Mouse (Mus musculus): Measurements from ENCODE around the gene Olfr985. TPM values are rescaled to one million over a fixed set of nuclear protein-coding genes. Genes with fewer than 3 reads are reported as not detected.

Olfr985 gene
- polyA plus RNA-seq (2012; rRNA removed), result 0.07 TPM in 1 of 2 replicates, not detected in the other

DNA sequence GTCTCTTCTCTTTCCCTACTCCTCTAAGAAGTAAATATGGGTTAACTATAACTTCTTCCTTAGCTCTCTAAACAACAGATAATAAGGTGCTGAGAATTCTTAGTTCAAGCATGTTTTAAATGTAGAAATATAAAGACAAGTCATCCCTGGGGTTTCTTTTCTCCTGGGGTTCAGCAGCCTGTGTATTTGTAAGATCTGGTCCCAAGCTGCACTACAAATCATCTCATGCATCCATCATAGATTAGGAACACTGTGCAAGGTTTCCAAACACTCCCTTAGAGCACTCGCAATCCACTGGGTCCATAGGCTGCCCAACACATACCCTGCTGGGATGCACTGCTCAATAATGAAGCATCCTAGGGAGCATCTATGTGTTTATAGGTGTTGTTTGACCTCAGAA lies at the start of gene Olfr985:
Gene Olfr985 (minus strand): TSS at position 101 of the 400 bp plus-strand sequence.
- TF ChIP-seq CTCF (IDR thresholded peaks at IDR 0.05; ENCODE audit: borderline replicate concordance, extremely low read depth, insufficient read depth, insufficient read length) (no peak), POLR2A (IDR thresholded peaks at IDR 0.05; ENCODE audit: borderline replicate concordance, extremely low read depth, insufficient read depth, insufficient read length, poor library complexity, severe bottlenecking) (no peak)
- no peak for DNase-seq (ENCODE audit: low read depth)

DNA sequence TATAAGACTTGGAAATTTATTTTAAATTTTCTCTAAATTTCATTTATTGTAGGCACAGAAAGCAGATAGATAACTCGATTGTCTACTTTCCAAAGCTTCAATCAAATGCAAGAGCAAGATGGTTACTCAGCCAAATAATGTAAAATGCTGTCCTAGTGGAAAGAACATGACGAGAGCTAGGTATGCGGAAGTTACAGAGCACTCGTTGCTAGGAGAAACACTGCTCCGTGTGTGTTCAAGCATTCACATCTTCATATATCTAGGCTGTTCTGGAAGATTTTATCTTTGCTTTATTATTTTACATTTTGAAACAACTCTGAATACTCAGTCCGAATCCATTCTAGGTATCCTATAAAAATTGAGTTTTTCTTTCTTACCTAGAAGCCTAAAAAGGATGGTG lies 47.0 kb upstream of the Olfr985 start:
- no peak for DNase-seq (ENCODE audit: low read depth)
- TF ChIP-seq POLR2A (IDR thresholded peaks at IDR 0.05; ENCODE audit: borderline replicate concordance, extremely low read depth, insufficient read depth, insufficient read length, poor library complexity, severe bottlenecking) (no peak), CTCF (IDR thresholded peaks at IDR 0.05; ENCODE audit: borderline replicate concordance, extremely low read depth, insufficient read depth, insufficient read length) (no peak)

DNA sequence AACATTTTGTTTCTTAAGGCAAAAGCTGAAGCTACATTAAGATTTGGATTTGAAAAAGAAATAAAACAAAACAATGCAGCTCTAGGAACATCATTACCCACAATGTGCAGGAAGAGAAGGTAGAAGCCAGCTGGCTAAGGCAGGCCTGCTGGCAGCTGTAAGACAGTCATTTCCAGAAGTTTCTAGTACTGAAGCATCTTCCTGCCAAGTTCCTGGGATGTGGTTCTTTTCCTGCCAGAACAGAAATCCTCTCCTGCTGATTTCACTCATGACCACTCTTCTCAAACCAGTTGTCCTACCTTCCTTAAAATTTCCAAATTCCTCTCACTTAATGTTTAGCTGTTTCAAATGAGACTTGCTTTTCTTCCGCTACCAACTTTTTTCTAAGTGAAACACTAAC lies 36.5 kb upstream of the Olfr985 start:
- peak; percentile 8 for DNase-seq (ENCODE audit: low read depth)

GRCm38 (mm10) chr9:40155118-40155644 lies 25.2 kb upstream of the Olfr985 start:
- no peak for DNase-seq (ENCODE audit: low read depth)
- TF ChIP-seq POLR2A (IDR thresholded peaks at IDR 0.05; ENCODE audit: borderline replicate concordance, extremely low read depth, insufficient read depth, insufficient read length, poor library complexity, severe bottlenecking) (no peak), CTCF (IDR thresholded peaks at IDR 0.05; ENCODE audit: borderline replicate concordance, extremely low read depth, insufficient read depth, insufficient read length) (no peak)

More for the DNA sequence above, 36.5 kb upstream of the Olfr985 start:
- no peak for TF ChIP-seq CTCF (IDR thresholded peaks at IDR 0.05; ENCODE audit: borderline replicate concordance, extremely low read depth, insufficient read depth, insufficient read length)
- TF ChIP-seq POLR2A (IDR thresholded peaks at IDR 0.05; ENCODE audit: borderline replicate concordance, extremely low read depth, insufficient read depth, insufficient read length, poor library complexity, severe bottlenecking), result no peak

- no peak for DNase-seq (ENCODE audit: low read depth)
- no peak for TF ChIP-seq CTCF (IDR thresholded peaks at IDR 0.05; ENCODE audit: borderline replicate concordance, extremely low read depth, insufficient read depth, insufficient read length)
- no peak for TF ChIP-seq POLR2A (IDR thresholded peaks at IDR 0.05; ENCODE audit: borderline replicate concordance, extremely low read depth, insufficient read depth, insufficient read length, poor library complexity, severe bottlenecking)
Observed at GRCm38 (mm10) chr9:40141544-40141943, 11.6 kb upstream of the Olfr985 start.

- DNase-seq (ENCODE audit: low read depth), result no peak
- TF ChIP-seq CTCF (IDR thresholded peaks at IDR 0.05; ENCODE audit: borderline replicate concordance, extremely low read depth, insufficient read depth, insufficient read length) (no peak), POLR2A (IDR thresholded peaks at IDR 0.05; ENCODE audit: borderline replicate concordance, extremely low read depth, insufficient read depth, insufficient read length, poor library complexity, severe bottlenecking) (no peak)
Observed at GRCm38 (mm10) chr9:40139484-40139883, 9.5 kb upstream of the Olfr985 start.

GRCm38 (mm10) chr9:40136987-40137688 lies 7.2 kb upstream of the Olfr985 start:
- TF ChIP-seq CTCF (IDR thresholded peaks at IDR 0.05; ENCODE audit: borderline replicate concordance, extremely low read depth, insufficient read depth, insufficient read length) (no peak), POLR2A (IDR thresholded peaks at IDR 0.05; ENCODE audit: borderline replicate concordance, extremely low read depth, insufficient read depth, insufficient read length, poor library complexity, severe bottlenecking) (no peak)
- no peak for DNase-seq (ENCODE audit: low read depth)

DNA sequence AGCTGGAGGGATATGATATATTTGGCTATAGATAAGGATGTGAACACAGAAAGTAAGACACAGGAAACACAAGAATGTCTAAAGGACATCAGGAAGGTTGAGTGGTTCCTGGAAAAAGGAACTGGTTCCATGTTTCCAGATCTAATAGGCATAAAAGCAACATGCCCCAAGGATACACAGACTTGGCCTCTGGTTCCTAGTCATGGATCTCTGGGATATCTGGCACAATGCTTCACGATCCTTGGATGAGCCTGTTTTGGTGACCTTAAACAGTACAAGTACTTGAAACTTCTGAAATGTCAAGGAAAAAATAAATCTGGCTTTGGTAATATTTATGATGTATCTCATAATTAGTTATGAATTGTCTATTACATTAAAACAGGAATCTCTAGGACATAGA lies 572 bp upstream of the Olfr985 start:
- no peak for DNase-seq (ENCODE audit: low read depth)
- TF ChIP-seq CTCF (IDR thresholded peaks at IDR 0.05; ENCODE audit: borderline replicate concordance, extremely low read depth, insufficient read depth, insufficient read length) (no peak), POLR2A (IDR thresholded peaks at IDR 0.05; ENCODE audit: borderline replicate concordance, extremely low read depth, insufficient read depth, insufficient read length, poor library complexity, severe bottlenecking) (no peak)

DNA sequence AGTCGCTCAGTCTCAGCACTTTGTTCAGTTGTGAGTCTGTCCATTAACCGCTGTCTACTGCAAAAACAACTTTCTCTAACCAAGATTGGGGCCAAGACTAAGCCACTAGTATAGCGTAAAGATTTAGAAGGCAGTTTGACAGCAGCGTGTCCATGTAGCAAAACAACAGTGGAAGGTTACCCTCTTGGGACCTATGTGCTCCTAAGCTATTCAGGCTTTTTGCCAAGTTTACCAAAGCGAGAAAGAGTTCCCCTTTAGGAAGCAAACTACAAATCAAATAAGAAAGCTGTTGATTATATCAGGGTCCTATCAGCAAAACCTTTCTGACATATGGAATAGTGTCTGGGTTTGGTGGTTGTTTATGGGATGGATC lies 12.7 kb downstream of the Olfr985 start:
- DNase-seq (ENCODE audit: low read depth), result peak; percentile 2
- TF ChIP-seq CTCF (IDR thresholded peaks at IDR 0.05; ENCODE audit: borderline replicate concordance, extremely low read depth, insufficient read depth, insufficient read length), result no peak
- no peak for TF ChIP-seq POLR2A (IDR thresholded peaks at IDR 0.05; ENCODE audit: borderline replicate concordance, extremely low read depth, insufficient read depth, insufficient read length, poor library complexity, severe bottlenecking)

DNA sequence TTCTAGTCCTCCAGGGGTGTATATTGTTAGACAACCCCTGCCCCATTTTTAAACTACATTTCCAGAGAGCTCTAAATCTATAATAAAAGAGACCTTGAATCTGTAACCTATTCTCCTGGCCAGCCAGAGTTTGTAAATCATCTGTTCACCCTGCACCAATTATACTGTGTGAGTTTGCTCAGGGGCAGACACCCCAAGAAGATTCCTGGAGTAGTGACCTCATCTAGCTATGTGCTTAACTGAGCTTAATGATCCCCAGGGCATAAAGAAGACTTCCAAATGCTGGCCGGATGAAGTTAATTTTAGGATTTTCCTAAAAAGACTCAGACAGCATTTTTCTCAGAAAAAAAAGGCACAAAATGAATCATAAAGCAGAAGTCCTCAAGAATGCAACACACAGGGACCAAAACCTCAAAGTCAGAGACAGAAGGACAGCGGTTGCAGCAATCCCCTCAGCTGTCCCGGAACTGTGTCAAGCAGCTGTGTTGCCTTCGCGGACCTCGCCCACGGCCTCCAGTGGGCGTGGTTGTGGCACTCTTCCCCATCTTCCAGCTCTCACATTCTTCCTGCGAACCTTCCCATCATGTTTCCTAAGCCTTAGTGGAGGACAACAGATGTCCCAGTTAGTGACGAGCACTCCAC lies 13.2 kb downstream of the Olfr985 start:
- peak; percentile 4 for DNase-seq (ENCODE audit: low read depth)
- TF ChIP-seq CTCF (IDR thresholded peaks at IDR 0.05; ENCODE audit: borderline replicate concordance, extremely low read depth, insufficient read depth, insufficient read length) (no peak), POLR2A (IDR thresholded peaks at IDR 0.05; ENCODE audit: borderline replicate concordance, extremely low read depth, insufficient read depth, insufficient read length, poor library complexity, severe bottlenecking) (no peak)

GRCm38 (mm10) chr9:40114106-40114505 lies 15.9 kb downstream of the Olfr985 start, which contains the start of gene Olfr984:
Gene Olfr984, minus strand, starts transcription at chr9:40114206.
- no peak for DNase-seq (ENCODE audit: low read depth)
- no peak for TF ChIP-seq POLR2A (IDR thresholded peaks at IDR 0.05; ENCODE audit: borderline replicate concordance, extremely low read depth, insufficient read depth, insufficient read length, poor library complexity, severe bottlenecking)
- TF ChIP-seq CTCF (IDR thresholded peaks at IDR 0.05; ENCODE audit: borderline replicate concordance, extremely low read depth, insufficient read depth, insufficient read length), result no peak
